Mouse (Mus musculus) lung, postnatal 25 days (tissue): ENCODE measurements at regions not wholly inside any gene's neighbourhood (a gene's known extent, or its start where the extent isn't known, plus 50 kb on each side); places are given as distances from the start of the nearest gene placed in this dataset.

Experiments
- DNase-seq: peaks from one replicate; pipeline ENCODE4 v3.0.0; 2022; ENCODE audit warnings: low spot score

- no peak for DNase-seq
Observed at GRCm38 (mm10) chr5:102290866-102291265, 190.3 kb upstream of the Arhgap24 start.

- no peak for DNase-seq
Observed at GRCm38 (mm10) chr5:102295564-102295963, 185.6 kb upstream of the Arhgap24 start.

- DNase-seq, result no peak
Observed at GRCm38 (mm10) chr5:102306309-102306708, 174.9 kb upstream of the Arhgap24 start.

DNA sequence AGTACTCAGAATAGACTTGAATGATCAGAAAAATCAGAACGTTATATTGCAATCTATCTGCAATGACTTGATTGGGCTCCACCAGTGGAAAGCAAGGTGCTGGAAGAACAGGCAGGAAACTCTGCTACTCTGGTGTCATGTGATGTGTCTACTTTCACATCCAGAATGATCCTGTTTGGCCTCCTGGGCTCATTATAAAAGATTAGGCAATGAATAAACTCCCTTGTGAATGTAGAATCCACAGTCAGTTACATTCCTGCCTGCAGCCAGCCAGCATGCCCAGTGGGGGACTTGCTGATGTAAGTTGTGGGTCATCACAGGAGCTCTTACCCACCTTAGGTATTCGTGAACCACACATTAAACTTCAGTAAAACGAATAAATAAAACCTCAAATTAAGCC lies 174.5 kb upstream of the Arhgap24 start:
- no peak for DNase-seq

- no peak for DNase-seq
Observed at GRCm38 (mm10) chr5:102311570-102311969, 169.6 kb upstream of the Arhgap24 start.

DNA sequence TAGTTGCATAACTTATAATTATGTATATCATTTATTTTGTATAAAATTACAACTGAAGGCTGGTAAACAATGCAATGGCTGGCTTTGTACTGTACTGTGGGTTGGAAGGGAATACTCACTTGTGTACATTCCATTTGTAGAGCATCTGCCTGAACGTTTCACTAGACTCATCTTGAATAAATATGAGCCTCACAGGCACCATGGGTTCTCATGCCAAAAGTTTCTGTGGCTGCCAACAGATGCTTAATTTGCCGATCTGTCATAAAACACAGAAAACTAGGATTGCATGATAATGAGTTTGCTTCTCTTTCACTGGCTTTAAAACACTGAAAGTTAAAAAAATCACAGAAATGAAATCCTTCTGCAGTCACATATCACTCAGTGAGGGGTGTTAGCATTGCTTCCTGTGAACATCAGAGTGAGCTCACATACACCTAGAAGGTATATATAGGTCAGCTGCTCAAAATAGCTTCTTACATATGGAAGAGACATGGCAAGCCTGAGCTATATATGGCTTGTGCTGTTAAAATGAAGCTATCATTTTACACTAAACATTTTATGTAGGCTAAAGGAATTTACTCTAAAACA lies 152.9 kb upstream of the Arhgap24 start:
- DNase-seq, result no peak

- DNase-seq, result no peak
Observed at GRCm38 (mm10) chr5:102333894-102334293, 147.3 kb upstream of the Arhgap24 start.

DNA sequence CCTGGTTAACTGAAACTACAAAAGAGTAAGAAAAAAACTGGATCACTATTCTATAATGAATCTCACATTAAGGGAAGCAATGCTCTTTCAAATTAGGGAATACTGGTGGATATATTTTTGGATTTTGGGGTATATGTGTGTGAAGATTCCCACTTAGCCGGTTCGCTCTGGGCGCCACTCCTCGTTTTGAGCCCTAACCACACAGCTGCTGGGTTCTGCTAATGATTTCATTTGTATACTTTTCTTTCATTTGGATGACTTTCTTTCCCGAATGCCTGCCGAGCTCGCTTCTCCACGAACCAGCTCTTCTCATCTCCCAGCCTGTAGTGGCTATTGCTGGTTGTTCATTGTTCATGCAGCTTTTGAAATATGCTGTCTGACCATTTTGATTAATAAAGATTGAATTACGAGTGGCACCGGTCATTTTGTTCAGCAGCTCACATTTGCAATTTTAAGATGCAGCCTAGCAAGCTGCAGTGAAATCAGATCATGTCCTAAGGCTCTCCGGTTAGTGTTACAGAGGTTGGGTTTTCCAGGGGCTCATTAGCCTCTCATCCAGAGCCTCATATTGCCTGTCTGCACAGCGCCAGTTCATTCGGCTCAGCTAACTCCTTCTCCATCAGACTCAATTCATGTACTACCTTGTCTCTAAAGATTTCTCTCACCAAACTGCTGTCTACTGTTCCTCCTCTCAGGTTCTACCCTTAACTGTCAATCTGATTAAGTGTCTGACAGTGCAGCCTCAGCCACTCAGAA lies 146.6 kb upstream of the Arhgap24 start:
- no peak for DNase-seq

GRCm38 (mm10) chr5:102366481-102366880 lies 114.7 kb upstream of the Arhgap24 start:
- no peak for DNase-seq

DNA sequence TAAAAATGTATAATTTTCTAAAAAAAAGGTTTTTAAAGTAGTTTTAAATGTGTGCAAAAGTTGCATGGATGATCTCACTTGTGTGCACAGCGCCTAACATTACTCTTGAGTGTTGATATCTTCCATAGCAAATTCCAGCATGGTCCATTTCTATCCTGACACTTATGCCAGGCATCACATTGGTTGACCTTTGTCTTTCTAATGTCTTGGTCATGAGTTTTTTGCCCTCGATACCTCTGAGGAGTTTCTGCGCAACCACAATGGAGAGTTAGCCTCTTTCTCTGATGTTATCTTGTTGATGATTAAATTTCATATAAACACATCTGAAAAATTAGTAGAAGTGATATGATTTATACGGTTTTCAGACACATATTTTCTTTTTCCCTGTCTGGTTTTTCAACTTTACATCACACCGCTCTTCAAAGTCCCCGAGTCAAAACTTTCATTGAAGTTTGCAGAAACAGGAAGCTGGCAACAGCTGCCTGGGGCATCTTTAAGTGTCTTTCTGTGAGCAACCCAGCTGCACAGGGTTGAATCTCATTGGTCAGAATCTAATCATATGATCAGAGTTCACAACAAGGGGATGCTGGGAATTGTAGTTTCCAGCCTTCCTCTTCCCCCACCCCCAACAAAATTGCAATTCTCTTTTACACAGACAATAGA lies 107.8 kb upstream of the Arhgap24 start:
- DNase-seq, result peak; percentile 7

GRCm38 (mm10) chr5:102373972-102374755 lies 107.0 kb upstream of the Arhgap24 start:
- DNase-seq, result no peak

DNA sequence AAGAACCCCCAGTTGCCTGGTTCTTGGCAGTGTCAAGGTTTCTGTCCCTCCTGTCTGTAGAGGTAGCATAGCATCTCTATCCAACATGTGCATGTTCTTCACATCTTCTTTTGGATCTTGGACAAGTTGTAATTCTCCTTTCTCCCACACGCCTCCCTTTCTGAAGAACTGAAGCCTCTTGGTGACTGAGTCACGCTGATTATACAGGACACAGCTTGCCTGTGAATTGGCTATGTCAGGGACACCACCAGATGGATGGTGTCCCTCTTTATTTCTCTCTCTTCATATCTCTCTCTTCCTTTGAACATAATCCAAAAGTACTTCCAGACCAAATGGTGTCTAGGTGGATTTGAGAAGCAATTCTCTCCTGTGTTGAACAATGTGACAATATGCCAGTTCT lies 105.9 kb upstream of the Arhgap24 start:
- no peak for DNase-seq

GRCm38 (mm10) chr5:102393941-102394340 lies 87.2 kb upstream of the Arhgap24 start:
- DNase-seq, result no peak

DNA sequence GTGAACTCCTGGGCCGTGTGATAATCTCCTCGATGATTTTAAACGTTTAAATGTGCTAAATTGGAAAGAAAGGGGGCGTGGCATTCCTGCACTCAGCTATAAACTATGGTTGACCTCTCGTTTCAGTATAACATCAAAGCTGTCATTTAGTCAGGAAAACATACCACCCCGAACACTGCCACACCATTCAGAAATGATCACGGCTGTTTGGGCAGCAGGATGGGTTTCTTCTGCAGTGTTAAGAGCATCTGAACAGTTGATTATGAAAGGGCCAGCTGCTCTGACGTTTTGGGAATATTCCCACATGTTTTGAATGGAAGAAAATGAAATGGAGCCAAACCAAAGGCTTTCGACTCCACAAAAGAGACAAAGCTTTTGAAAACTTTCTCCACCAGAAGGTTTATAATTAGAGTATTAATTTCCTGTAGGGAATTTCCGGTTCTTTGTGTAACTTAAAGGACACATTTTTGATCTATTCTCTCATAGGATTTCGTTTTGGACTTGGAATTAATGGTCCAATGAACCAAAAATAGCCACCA lies 85.5 kb upstream of the Arhgap24 start:
- peak; percentile 5 for DNase-seq

DNA sequence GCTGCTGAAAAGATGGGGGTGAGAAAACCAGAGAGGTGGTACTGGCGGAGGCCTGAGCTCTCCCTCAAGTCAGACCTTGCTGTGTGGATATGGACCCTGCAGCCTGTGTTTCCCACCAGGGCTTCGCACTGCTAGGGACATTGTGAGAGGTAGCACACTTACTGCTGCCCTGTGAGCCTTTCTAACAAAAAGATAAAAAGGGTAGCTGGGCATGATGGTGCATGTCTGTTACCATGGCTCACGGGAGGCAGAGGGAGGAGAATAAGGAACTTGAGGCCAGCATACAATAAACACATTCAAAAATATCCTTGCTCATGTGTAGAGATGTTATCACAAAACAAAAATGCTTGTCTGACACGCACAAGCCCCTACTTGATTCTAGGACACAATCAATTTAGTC lies 82.2 kb upstream of the Arhgap24 start:
- no peak for DNase-seq

DNA sequence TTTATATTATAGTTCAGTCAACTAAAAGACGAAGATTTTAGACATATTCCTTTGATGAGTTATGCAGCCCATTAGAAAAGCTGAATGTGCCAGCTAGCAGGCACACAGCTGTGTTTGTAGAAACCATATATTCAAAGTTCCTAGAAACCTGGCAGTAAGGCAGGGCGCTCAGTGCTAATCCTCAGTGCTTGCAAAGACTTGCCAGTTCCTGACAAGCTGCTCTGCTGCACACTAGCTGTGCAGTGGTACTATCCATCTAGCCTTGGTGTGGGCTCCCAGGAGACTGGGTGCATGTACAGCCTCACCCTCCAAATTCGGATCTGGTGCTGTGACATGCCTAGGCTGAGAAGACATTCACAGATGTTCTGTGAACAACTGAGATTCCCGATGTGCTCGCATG lies 63.5 kb upstream of the Arhgap24 start:
- no peak for DNase-seq

DNA sequence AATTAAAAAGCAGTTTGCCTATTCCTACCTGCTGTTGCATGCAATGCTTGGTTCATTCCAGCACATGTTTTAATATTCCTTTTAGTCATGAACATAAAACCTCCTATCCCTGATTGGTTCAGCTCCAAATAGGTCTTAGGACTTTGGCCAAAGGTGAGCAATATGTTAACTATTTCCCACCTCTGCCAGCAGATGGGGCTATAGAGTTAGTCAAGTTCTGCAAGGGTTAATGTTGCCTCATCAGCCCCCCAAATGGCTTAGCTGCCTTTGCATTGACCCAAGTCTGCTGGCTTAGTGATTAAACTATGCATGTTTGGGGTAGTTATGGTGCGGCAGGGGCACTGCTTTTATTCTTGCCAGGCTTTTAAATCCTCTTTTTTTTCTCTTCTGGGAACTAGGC lies 62.1 kb upstream of the Arhgap24 start:
- DNase-seq, result peak; percentile 15

GRCm38 (mm10) chr5:102424636-102425242 lies 56.5 kb upstream of the Arhgap24 start:
- DNase-seq, result peak; percentile 8

DNA sequence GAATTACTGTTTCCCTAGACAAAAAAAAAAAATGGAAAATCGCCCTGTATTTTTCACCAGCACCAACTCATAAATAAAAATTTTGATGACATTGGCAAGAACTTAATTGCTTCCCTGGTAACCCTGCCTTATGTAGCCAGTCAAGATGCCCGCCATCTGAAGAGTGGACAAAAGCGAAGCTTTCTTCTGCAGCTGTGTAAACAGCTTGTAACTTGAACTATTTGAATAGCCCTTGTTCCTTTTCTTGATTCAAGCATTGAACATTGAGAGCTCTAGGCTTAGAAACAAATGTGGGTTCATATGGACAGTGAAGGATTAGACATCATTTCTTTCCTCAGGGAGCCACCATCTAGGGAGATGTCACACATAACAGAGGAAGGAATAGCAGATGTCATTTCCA lies 52.9 kb upstream of the Arhgap24 start:
- no peak for DNase-seq
